Mouse (Mus musculus) liver, embryonic 14.5 days (tissue): ENCODE data around the gene Afap1. TPM values are rescaled to one million over a fixed set of nuclear protein-coding genes. Genes with fewer than 3 reads are reported as not detected.

Experiments used
- ATAC-seq: fragments of 200-750 bp; cut with Nextera tagmentation; 2 replicates; pipeline ENCODE4 v1.8.0; 2017; ENCODE audit warnings: moderate number of reproducible peaks, mild to moderate bottlenecking, moderate library complexity; ENCODE audit not compliant: insufficient read depth
- DNase-seq, 3 experiments: peaks; one replicate each; pipeline ENCODE4 v3.0.0-alpha.2; 2012 to 2013; ENCODE audit warnings: low read depth in 3 of 3, low spot score in 3 of 3
- H3K27ac ChIP-seq: fragments of 300-500 bp; sonication (generic); 2 replicates; pipeline ENCODE4 v1.5.1; 2014; ENCODE audit warnings: moderate library complexity, mild to moderate bottlenecking, control low read depth, inconsistent platforms
- H3K27me3 ChIP-seq: fragments of 300-500 bp; sonication (generic); 2 replicates; pipeline ENCODE4 v1.6.1; 2014; ENCODE audit warnings: mild to moderate bottlenecking, low read length, moderate library complexity; ENCODE audit not compliant: control insufficient read depth, insufficient read depth
- H3K36me3 ChIP-seq: fragments of 300-500 bp; sonication (generic); replicated peaks from 2 replicates; pipeline ENCODE4 v1.6.1; 2014; ENCODE audit warnings: low read depth; ENCODE audit not compliant: control insufficient read depth, insufficient read depth
- H3K4me1 ChIP-seq, 2 experiments: fragments of 200-500 bp in 1 of 2; fragments of 300-500 bp in 1 of 2; sonication (generic) in 1 of 2; replicated peaks; 2 replicates each; pipeline ENCODE4 v1.6.1; 2012 to 2014; ENCODE audit warnings: antibody characterized with exemption in 1 of 2, inconsistent platforms in 1 of 2, low read length in 1 of 2; ENCODE audit not compliant: control insufficient read depth in 2 of 2, insufficient read depth in 2 of 2
- H3K4me2 ChIP-seq: fragments of 300-500 bp; sonication (generic); 2 replicates; pipeline ENCODE4 v1.6.1; 2014; ENCODE audit warnings: low read depth, mild to moderate bottlenecking, control low read depth, moderate library complexity
- H3K4me3 ChIP-seq, 2 experiments: fragments of 200-500 bp in 1 of 2; fragments of 300-500 bp in 1 of 2; sonication (generic) in 1 of 2; 2 replicates each; pipeline ENCODE4 v1.5.1; 2012 to 2014; ENCODE audit warnings: low read depth in 2 of 2, low read length in 2 of 2, mild to moderate bottlenecking in 2 of 2, control low read depth in 1 of 2, inconsistent platforms in 1 of 2, moderate library complexity in 1 of 2; ENCODE audit not compliant: insufficient read depth in 1 of 2
- H3K9ac ChIP-seq: fragments of 300-500 bp; sonication (generic); replicated peaks from 2 replicates; pipeline ENCODE4 v1.6.1; 2014; ENCODE audit warnings: mild to moderate bottlenecking, control low read depth, moderate library complexity
- H3K9me3 ChIP-seq: fragments of 300-500 bp; sonication (generic); 2 replicates; pipeline ENCODE4 v1.6.1; 2016; ENCODE audit warnings: low read length, mixed read lengths; ENCODE audit not compliant: control insufficient read depth
- CTCF ChIP-seq: IDR thresholded peaks from 2 replicates; pipeline ENCODE4 v1.5.1; 2016; ENCODE audit warnings: antibody characterized with exemption, low read depth, control low read depth
- EP300 ChIP-seq: IDR thresholded peaks from 2 replicates; pipeline ENCODE4 v1.6.1; 2016; ENCODE audit warnings: antibody characterized with exemption, low read depth
- WGBS: fragments of 180-500 bp; shearing (Covaris S2); extraction: QIAGEN DNeasy Blood & Tissue Kit; methylation state at CpG from one replicate; pipeline ENCODE4 v1.1.7; 2014; ENCODE audit not compliant: insufficient replicate concordance; 5-methylcytosine and 5-hydroxymethylcytosine counted together
- polyA plus RNA-seq, 2 experiments: library from polyadenylated mRNA; depleted of rRNA in 1 of 2; stranded (reverse) in 1 of 2; unstranded in 1 of 2; fragments of >200 nt; fragmentation: Nextera tagmentation in 1 of 2; extraction: Ambion mirVana in 1 of 2; gene quantifications; 2 replicates each; pipeline versions ENCODE4 v1.2.1 to v1.2.3; 2012 to 2014

Afap1 gene
- polyA plus RNA-seq, 2 experiments, result 0.58 to 0.76 TPM

GRCm38 (mm10) chr5:35890985-35891730 is 2.0 kb upstream of the Afap1 start:
- no peak overlapping the region for H3K27ac ChIP-seq
- H3K4me3 ChIP-seq, result no peak overlapping the region
- no peak overlapping the region for H3K9ac ChIP-seq
- 72% methylated on average over 13 of the region's 13 CpGs for WGBS
- H3K36me3 ChIP-seq, result no peaks in the 10 kb centered on the region
- no peaks in the 10 kb centered on the region for H3K9me3 ChIP-seq
- ATAC-seq, result no peak
- H3K4me1 ChIP-seq, result peaks cover 0 to 2% of the 10 kb centered on the region in 2 experiments; a peak in 1 of 4 replicates
- H3K27me3 ChIP-seq, result peaks cover 15% of the 10 kb centered on the region
- H3K4me2 ChIP-seq, result no peak overlapping the region
- no peak for DNase-seq
- TF ChIP-seq EP300 (no peak), CTCF (no peak)

GRCm38 (mm10) chr5:35892363-35892762 is 756 bp upstream of the Afap1 start:
- H3K27ac ChIP-seq, result no peak overlapping the region
- ATAC-seq, result no peak
- H3K36me3 ChIP-seq, result no peaks in the 10 kb centered on the region
- H3K9ac ChIP-seq, result no peak overlapping the region
- TF ChIP-seq EP300 (no peak), CTCF (no peak)
- no peaks in the 10 kb centered on the region for H3K9me3 ChIP-seq
- peaks cover 15% of the 10 kb centered on the region for H3K27me3 ChIP-seq
- WGBS, result 61% methylated on average over 3 of the region's 3 CpGs
- peaks cover 0 to 2% of the 10 kb centered on the region in 2 experiments; a peak in 1 of 4 replicates for H3K4me1 ChIP-seq
- no peak overlapping the region for H3K4me2 ChIP-seq
- DNase-seq, result no peak
- no peak overlapping the region for H3K4me3 ChIP-seq

GRCm38 (mm10) chr5:35893805-35894260 is 714 bp downstream of the Afap1 start:
- H3K4me1 ChIP-seq, result peaks cover 0 to 5% of the 10 kb centered on the region in 2 experiments; a peak in 1 of 4 replicates
- peak overlapping the region; percentile 45 to 49 for H3K4me3 ChIP-seq
- ATAC-seq (peak; percentile 16; the same call in 1 of the 2 replicates), DNase-seq (no peak)
- TF ChIP-seq EP300 (no peak), CTCF (no peak)
- WGBS, result 4% methylated on average over 21 of the region's 21 CpGs
- peak overlapping the region; percentile 55 for H3K4me2 ChIP-seq
- no peak overlapping the region; the same call in 1 of the 2 replicates for H3K9ac ChIP-seq
- H3K27ac ChIP-seq, result no peak overlapping the region
- peaks cover 15% of the 10 kb centered on the region for H3K27me3 ChIP-seq
- no peaks in the 10 kb centered on the region for H3K9me3 ChIP-seq
- no peaks in the 10 kb centered on the region for H3K36me3 ChIP-seq

GRCm38 (mm10) chr5:35894295-35895047 is 1.4 kb downstream of the Afap1 start:
- Histone ChIP-seq H3K36me3 (no peaks in the 10 kb centered on the region), H3K4me2 (peak overlapping the region; percentile 55), H3K4me3 (peak overlapping the region; percentile 45 to 49), H3K27ac (no peak overlapping the region), H3K9me3 (no peaks in the 10 kb centered on the region), H3K4me1 (peaks cover 0 to 5% of the 10 kb centered on the region in 2 experiments; a peak in 1 of 4 replicates), H3K9ac (no peak overlapping the region; the same call in 1 of the 2 replicates), H3K27me3 (peaks cover 15% of the 10 kb centered on the region)
- 24% methylated on average over 30 of the region's 30 CpGs for WGBS
- DNase-seq (no peak), ATAC-seq (no peak)
- TF ChIP-seq EP300 (no peak), CTCF (no peak)

- Histone ChIP-seq H3K4me3 (no peak overlapping the region), H3K4me1 (peaks cover 0 to 7% of the 10 kb centered on the region in 2 experiments; a peak in 1 of 4 replicates), H3K27me3 (peaks cover 15% of the 10 kb centered on the region), H3K4me2 (no peak overlapping the region), H3K36me3 (no peaks in the 10 kb centered on the region), H3K27ac (no peak overlapping the region), H3K9me3 (no peaks in the 10 kb centered on the region), H3K9ac (no peak overlapping the region)
- TF ChIP-seq EP300, result no peak
- no peak for TF ChIP-seq CTCF
- ATAC-seq, result no peak
- DNase-seq, result no peak
- WGBS, result 49% methylated on average over 4 of the region's 4 CpGs
Measured at GRCm38 (mm10) chr5:35895926-35896325, 2.8 kb downstream of the Afap1 start.
